Mouse (Mus musculus) urinary bladder, postnatal 4 days (tissue): Measurements from ENCODE around the gene Dkc1.

Experiments used
- DNase-seq, 2 experiments: peaks; one replicate each; pipeline ENCODE4 v3.0.0; 2021 to 2022; ENCODE audit warnings: low spot score in 2 of 2

Gene Dkc1

GRCm38 (mm10) chrX:75095369-75096162 lies at the start of gene Dkc1:
Gene Dkc1 (plus strand): TSS chrX:75095854.
- peak; percentile 86 to 88 for DNase-seq

GRCm38 (mm10) chrX:75045931-75046330 lies 49.7 kb upstream of the Dkc1 start:
- no peak for DNase-seq

- DNase-seq: no peak
Observed at GRCm38 (mm10) chrX:75046921-75047635, 48.6 kb upstream of the Dkc1 start.

- no peak for DNase-seq
Observed at GRCm38 (mm10) chrX:75056120-75056775, 39.4 kb upstream of the Dkc1 start.

GRCm38 (mm10) chrX:75082351-75082750 lies 13.3 kb upstream of the Dkc1 start:
- DNase-seq: no peak

- peak in 1 of 2 experiments; percentile 16 for DNase-seq
Observed at GRCm38 (mm10) chrX:75083982-75084773, 11.5 kb upstream of the Dkc1 start.

- peak in 1 of 2 experiments; percentile 45 for DNase-seq
Observed at GRCm38 (mm10) chrX:75084774-75085508, 10.7 kb upstream of the Dkc1 start, which contains the start of gene Gab3. Gene Gab3 (minus strand): TSS chrX:75085458.

GRCm38 (mm10) chrX:75085654-75086053 lies 10.0 kb upstream of the Dkc1 start:
- DNase-seq: no peak

GRCm38 (mm10) chrX:75096163-75096770 lies 613 bp downstream of the Dkc1 start:
- no peak for DNase-seq

GRCm38 (mm10) chrX:75098799-75099198 lies 3.1 kb downstream of the Dkc1 start:
- DNase-seq: no peak

- no peak for DNase-seq
Observed at GRCm38 (mm10) chrX:75102293-75102692, 6.6 kb downstream of the Dkc1 start.

- DNase-seq: no peak
Observed at GRCm38 (mm10) chrX:75115550-75115949, 19.9 kb downstream of the Dkc1 start.

GRCm38 (mm10) chrX:75125606-75126005 lies 30.0 kb downstream of the Dkc1 start:
- no peak for DNase-seq

- DNase-seq: no peak
Observed at GRCm38 (mm10) chrX:75126893-75127292, 31.2 kb downstream of the Dkc1 start.

GRCm38 (mm10) chrX:75128333-75128980 lies 32.8 kb downstream of the Dkc1 start:
- DNase-seq: no peak

- DNase-seq: no peak
Observed at GRCm38 (mm10) chrX:75129474-75129873, 33.8 kb downstream of the Dkc1 start.

- peak; percentile 67 to 81 for DNase-seq
Observed at GRCm38 (mm10) chrX:75130467-75131160, 35.0 kb downstream of the Dkc1 start, which contains the start of gene Mpp1. Gene Mpp1 (minus strand): TSS chrX:75131016.

- no peak for DNase-seq
Observed at GRCm38 (mm10) chrX:75136938-75137337, 41.3 kb downstream of the Dkc1 start.

- no peak for DNase-seq
Observed at GRCm38 (mm10) chrX:75137729-75138128, 42.1 kb downstream of the Dkc1 start.
